Mouse (Mus musculus) kidney, embryonic 16.5 days (tissue): ENCODE results near the gene Mettl5. TPM values are rescaled to one million over a fixed set of nuclear protein-coding genes. Genes with fewer than 3 reads are reported as not detected.

Experiments used
- ATAC-seq: fragments of 200-750 bp; cut with Nextera tagmentation; 2 replicates; pipeline ENCODE4 v1.8.0; 2017; ENCODE audit warnings: moderate TSS enrichment; ENCODE audit not compliant: low FRiP score, low TSS enrichment
- H3K27ac ChIP-seq: fragments of 300-500 bp; sonication (generic); 2 replicates; pipeline ENCODE4 v1.5.1; 2014; ENCODE audit warnings: low read length
- H3K27me3 ChIP-seq: fragments of 300-500 bp; sonication (generic); 2 replicates; pipeline ENCODE4 v1.6.1; 2014; ENCODE audit warnings: low read length, control low read depth, mixed read lengths; ENCODE audit not compliant: insufficient read depth
- H3K36me3 ChIP-seq: fragments of 300-500 bp; sonication (generic); 2 replicates; pipeline ENCODE4 v1.6.1; 2014; ENCODE audit warnings: low read length, control low read depth, mixed read lengths; ENCODE audit not compliant: insufficient read depth
- H3K4me1 ChIP-seq: fragments of 300-500 bp; sonication (generic); 2 replicates; pipeline ENCODE4 v1.6.1; 2014; ENCODE audit warnings: low read length, control low read depth, mixed read lengths; ENCODE audit not compliant: insufficient read depth
- H3K4me2 ChIP-seq: fragments of 300-500 bp; sonication (generic); replicated peaks from 2 replicates; pipeline ENCODE4 v1.6.1; 2014; ENCODE audit warnings: low read depth, low read length
- H3K4me3 ChIP-seq: fragments of 300-500 bp; sonication (generic); 2 replicates; pipeline ENCODE4 v1.5.1; 2014; ENCODE audit warnings: mild to moderate bottlenecking, low read length
- H3K9ac ChIP-seq: fragments of 300-500 bp; sonication (generic); replicated peaks from 2 replicates; pipeline ENCODE4 v1.6.1; 2014; ENCODE audit warnings: low read length
- H3K9me3 ChIP-seq: fragments of 300-500 bp; sonication (generic); 2 replicates; pipeline ENCODE4 v1.6.1; 2016; ENCODE audit warnings: low read length, control low read depth
- WGBS: fragments of 180-500 bp; shearing (Covaris S2); extraction: QIAGEN DNeasy Blood & Tissue Kit; methylation state at CpG from one replicate; pipeline ENCODE4 v1.1.7; 2014; 5-methylcytosine and 5-hydroxymethylcytosine counted together
- polyA plus RNA-seq: library from polyadenylated mRNA; unstranded; fragments of >200 nt; fragmentation: Nextera tagmentation; extraction: Ambion mirVana; gene quantifications from 2 replicates; pipeline ENCODE4 v1.2.1, GENCODE M21; 2015

The Mettl5 gene
- polyA plus RNA-seq, 1 experiment from 2014 or later: 38.3 TPM

DNA sequence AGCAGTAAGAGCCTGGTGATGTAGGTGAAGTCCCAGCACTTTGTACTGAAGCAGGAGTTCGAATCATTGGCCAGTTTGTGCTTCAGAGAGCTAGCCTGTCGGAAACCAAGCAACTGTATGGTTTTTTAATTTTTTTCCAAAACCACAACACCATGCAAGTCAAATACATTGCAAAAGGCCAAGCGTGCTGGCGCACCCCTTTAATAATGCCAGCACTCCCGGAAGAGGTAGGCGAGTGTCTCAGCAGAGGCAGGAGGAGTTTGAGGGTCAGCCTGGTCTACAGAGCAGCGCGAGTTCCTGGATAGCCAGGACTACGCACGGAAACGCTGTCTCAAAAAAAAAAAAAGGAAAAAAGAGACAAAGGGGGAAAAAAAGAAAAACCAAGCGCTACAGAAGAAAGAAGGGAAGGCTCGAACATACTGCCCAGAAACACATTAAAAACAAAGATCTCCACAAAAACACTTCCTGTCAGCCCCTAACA lies 24.4 kb downstream of the Mettl5 start:
- Histone ChIP-seq H3K4me1 (peaks cover 12% of the 10 kb centered on the region; the same call in 1 of the 2 replicates), H3K4me2 (peak overlapping the region; percentile 66), H3K27ac (peak overlapping the region; percentile 94), H3K9me3 (no peaks in the 10 kb centered on the region), H3K27me3 (no peaks in the 10 kb centered on the region), H3K4me3 (peak overlapping the region; percentile 100), H3K36me3 (0 out of 2 replicates have a peak, but pooled peaks cover 5% of the 10 kb centered on the region), H3K9ac (peak overlapping the region; percentile 100)
- 11% methylated on average over 13 of the region's 13 CpGs for WGBS
- peak; percentile 43; the same call in 1 of the 2 replicates for ATAC-seq

DNA sequence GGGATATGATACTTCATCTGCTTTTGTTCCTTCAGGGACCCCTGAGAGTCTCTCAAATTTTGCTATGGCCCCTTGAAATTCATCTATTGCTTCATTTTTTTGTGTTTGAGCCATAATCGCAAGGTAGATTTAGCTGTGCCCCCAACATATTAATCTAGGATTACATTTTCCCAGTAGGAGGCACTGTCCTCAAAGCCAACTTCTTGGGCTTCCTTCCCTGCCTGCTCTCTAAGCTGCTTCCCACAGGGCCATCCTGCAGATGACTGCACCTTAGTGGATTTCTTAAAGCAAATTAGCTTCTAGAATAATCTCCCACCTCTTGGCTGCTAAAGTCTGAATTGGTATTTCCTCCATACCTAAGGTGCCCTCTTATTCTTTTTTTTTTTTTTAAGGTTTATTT lies 27.5 kb downstream of the Mettl5 start:
- H3K27me3 ChIP-seq: no peaks in the 10 kb centered on the region
- no peaks in the 10 kb centered on the region for H3K9me3 ChIP-seq
- ATAC-seq: no peak
- H3K4me1 ChIP-seq: 0 out of 2 replicates have a peak, but pooled peaks cover 2% of the 10 kb centered on the region
- WGBS: 81% methylated on average over 1 of the region's 1 CpGs
- no peaks in the 10 kb centered on the region for H3K36me3 ChIP-seq
- no peak overlapping the region for H3K27ac ChIP-seq
- H3K9ac ChIP-seq: no peak overlapping the region
- H3K4me3 ChIP-seq: no peak overlapping the region
- no peak overlapping the region for H3K4me2 ChIP-seq

DNA sequence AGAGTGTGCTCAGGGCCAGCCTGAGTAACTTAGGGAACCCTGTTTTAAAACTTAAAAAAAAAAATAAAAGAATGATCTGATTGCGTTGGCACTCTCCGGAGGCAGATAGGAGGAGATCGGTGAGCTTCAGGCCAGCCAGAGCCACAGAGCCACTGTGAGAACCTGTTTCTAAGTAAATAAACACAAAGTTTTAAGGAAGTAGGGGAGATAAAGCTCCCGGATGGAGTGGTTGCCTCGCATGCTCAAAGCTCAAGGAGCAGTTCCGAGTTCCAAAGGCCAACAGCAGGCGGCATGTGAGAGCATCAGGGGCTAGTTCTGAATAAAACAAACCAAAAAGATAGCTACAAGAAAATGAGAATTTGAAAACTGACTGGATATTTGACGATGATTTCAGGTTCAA lies 29.0 kb downstream of the Mettl5 start:
- no peak overlapping the region for H3K27ac ChIP-seq
- H3K4me3 ChIP-seq: no peak overlapping the region
- ATAC-seq: no peak
- no peak overlapping the region for H3K9ac ChIP-seq
- H3K4me2 ChIP-seq: no peak overlapping the region
- H3K4me1 ChIP-seq: no peaks in the 10 kb centered on the region
- H3K36me3 ChIP-seq: no peaks in the 10 kb centered on the region
- no peaks in the 10 kb centered on the region for H3K27me3 ChIP-seq
- 51% methylated on average over 8 of the region's 8 CpGs for WGBS
- H3K9me3 ChIP-seq: no peaks in the 10 kb centered on the region

DNA sequence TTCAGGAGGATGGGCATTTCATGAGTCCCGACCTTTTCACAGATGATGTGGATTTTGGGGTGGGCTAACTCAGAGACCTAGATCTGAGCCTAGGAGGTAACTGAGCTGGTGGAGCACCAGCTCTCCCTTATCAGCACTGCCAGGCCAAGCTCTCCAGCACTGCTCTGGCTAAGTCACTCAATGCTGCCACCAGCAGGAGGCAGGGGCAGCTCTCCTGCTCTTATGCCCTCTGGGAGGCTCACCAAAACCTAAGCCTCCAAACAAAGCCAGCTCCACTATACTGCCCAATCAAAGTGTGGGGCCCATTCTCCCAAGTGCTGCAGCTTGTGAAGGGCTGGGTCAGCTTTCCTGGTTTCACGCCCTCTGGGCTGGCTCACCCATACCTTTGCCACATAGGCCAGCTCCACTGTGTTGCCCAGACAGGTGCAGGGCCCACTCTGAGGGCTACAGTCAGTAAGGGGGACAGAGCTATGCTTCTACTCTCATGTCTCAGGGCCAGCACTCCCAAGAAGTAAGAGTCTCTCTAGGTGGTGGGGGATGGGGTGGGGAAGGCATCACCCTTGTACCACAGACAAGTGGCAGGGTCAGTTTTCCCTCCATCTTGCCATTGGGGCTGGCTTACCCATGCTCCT lies 33.9 kb downstream of the Mettl5 start:
- Histone ChIP-seq H3K36me3 (no peaks in the 10 kb centered on the region), H3K4me1 (no peaks in the 10 kb centered on the region), H3K9me3 (no peaks in the 10 kb centered on the region), H3K27me3 (no peaks in the 10 kb centered on the region), H3K27ac (no peak overlapping the region), H3K4me2 (no peak overlapping the region), H3K9ac (no peak overlapping the region), H3K4me3 (no peak overlapping the region)
- ATAC-seq: no peak
- 54% methylated on average over 2 of the region's 2 CpGs for WGBS

DNA sequence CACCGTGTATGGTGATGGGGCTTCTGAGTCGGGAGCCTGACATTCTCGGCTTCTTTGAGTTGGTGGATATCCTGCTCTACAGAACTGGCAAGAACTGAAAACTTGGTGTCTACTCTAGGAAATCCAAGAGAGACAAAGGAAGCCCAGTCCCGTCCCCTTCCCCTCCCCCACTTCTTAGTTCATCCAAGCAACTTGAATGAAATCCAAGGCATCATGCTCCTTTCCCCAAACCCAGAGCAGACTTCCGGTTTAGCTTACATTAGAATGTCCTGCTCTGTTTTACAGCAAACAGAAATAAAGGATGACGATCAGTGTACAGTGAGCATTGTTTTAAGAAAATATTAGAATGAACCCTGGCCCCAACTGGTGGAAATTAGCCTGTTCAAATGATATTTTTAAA lies 36.2 kb downstream of the Mettl5 start:
- 70% methylated on average over 6 of the region's 6 CpGs for WGBS
- Histone ChIP-seq H3K9me3 (no peaks in the 10 kb centered on the region), H3K4me1 (no peaks in the 10 kb centered on the region), H3K27ac (0 out of 2 replicates have a peak overlapping the region, but pooled peaks have one; percentile 39), H3K4me3 (no peak overlapping the region), H3K9ac (no peak overlapping the region), H3K36me3 (no peaks in the 10 kb centered on the region), H3K27me3 (no peaks in the 10 kb centered on the region), H3K4me2 (no peak overlapping the region)
- no peak for ATAC-seq

DNA sequence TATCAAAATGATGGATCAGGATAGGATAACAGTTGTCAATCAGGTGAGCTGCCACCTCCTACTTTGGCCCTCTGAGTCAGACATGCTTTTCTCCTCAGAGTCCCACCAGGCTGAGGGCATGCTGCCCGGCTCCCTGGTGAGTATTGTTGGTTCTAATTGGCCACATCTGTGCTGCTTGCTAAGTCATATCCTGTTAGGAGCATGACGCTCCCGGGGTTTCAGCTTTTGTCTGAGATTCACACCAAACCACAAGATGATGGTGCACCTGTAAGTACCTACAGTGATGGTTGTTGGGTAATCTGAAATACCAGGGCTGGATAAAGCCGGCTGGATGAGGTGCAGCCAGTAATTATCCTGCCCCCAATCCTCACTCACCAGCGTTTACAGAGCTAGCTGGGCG lies 45.2 kb downstream of the Mettl5 start:
- no peaks in the 10 kb centered on the region for H3K27me3 ChIP-seq
- peaks cover 7% of the 10 kb centered on the region; the same call in 1 of the 2 replicates for H3K36me3 ChIP-seq
- no peak overlapping the region for H3K4me2 ChIP-seq
- no peak overlapping the region for H3K9ac ChIP-seq
- ATAC-seq: no peak
- no peak overlapping the region for H3K4me3 ChIP-seq
- WGBS: 51% methylated on average over 6 of the region's 6 CpGs
- no peaks in the 10 kb centered on the region for H3K9me3 ChIP-seq
- no peak overlapping the region for H3K27ac ChIP-seq
- H3K4me1 ChIP-seq: no peaks in the 10 kb centered on the region

DNA sequence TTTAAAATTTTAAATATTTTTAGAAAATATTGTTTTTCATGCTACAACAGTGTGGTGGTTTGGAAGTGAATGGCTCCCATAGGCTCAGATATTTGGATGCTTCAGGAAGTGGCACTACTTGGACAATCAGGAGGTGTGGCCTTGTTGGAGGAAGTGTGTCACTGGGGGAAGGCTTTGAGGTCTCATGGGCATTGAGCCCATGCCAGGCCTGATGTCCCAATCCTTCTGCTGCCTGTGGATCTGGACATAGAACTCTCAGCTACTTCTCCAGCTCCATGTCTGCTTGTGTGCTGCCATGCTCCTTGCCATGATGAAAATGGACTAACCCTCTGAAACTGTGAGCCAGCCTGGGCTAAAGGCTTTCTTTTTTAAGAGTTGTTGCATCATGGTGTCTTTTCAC lies 46.7 kb downstream of the Mettl5 start:
- Histone ChIP-seq H3K4me3 (no peak overlapping the region), H3K9me3 (no peaks in the 10 kb centered on the region), H3K4me2 (no peak overlapping the region), H3K36me3 (peaks cover 16% of the 10 kb centered on the region), H3K27me3 (no peaks in the 10 kb centered on the region), H3K4me1 (no peaks in the 10 kb centered on the region), H3K9ac (no peak overlapping the region), H3K27ac (no peak overlapping the region)
- no peak for ATAC-seq

DNA sequence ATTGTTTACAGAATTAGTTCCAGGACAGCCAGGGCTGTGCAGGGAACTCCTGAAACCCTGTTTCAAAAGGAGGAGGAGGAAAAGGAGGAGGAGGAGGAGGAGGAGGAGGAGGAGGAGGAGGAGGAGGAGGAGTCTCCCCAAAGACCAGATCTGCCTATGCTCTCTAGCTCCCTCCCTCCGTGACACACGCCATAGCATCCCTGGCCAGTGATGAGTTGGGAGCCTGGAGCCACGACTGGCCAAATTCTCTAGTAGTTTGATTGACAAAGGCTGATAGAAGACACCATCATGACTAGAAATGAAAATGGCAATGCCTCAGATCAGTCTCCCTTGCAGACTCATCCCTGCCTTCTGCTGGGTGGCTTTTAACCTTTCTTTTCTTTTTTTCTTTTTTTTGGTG lies 47.4 kb downstream of the Mettl5 start:
- H3K27me3 ChIP-seq: no peaks in the 10 kb centered on the region
- H3K9me3 ChIP-seq: no peaks in the 10 kb centered on the region
- H3K36me3 ChIP-seq: peaks cover 23% of the 10 kb centered on the region
- ATAC-seq: no peak
- H3K4me1 ChIP-seq: no peaks in the 10 kb centered on the region
- H3K4me2 ChIP-seq: no peak overlapping the region
- H3K27ac ChIP-seq: no peak overlapping the region
- H3K4me3 ChIP-seq: no peak overlapping the region
- 41% methylated on average over 3 of the region's 3 CpGs for WGBS
- no peak overlapping the region for H3K9ac ChIP-seq

DNA sequence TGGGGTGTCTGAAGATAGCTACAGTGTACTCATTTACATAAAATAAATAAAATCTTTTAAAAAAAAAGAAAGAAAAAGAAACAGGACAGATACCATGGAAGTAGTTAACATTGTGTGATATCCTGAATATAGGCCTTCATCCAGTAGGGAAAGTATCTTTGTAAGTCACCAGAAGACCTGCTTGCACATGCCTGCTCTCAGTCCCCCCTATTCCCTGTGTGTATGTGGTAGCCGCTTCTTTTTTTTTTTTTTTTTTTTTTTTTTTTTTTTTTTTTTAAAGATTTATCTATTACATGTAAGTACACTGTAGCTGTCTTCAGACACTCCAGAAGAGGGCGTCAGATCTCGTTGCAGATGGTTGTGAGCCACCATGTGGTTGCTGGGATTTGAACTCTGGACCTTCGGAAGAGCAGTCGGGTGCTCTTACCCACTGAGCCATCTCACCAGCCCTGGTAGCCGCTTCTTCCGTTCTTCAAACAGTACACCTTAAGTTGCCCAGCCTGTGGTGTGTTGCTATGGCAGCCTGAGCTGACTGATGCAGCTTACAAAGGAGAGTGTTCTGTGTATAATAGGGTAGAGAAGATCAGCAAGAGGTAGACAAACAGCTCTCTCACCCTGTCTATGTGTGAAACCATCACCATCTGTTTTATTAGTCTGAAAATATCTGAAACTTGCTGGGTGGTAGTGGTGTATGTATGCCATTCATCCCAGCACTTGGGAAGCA lies 48.0 kb downstream of the Mettl5 start:
- H3K4me1 ChIP-seq: no peaks in the 10 kb centered on the region
- ATAC-seq: no peak
- H3K27ac ChIP-seq: no peak overlapping the region
- no peaks in the 10 kb centered on the region for H3K27me3 ChIP-seq
- H3K9me3 ChIP-seq: no peaks in the 10 kb centered on the region
- no peak overlapping the region for H3K9ac ChIP-seq
- H3K4me2 ChIP-seq: no peak overlapping the region
- H3K36me3 ChIP-seq: peaks cover 24% of the 10 kb centered on the region
- 93% methylated on average over 7 of the region's 7 CpGs for WGBS
- no peak overlapping the region for H3K4me3 ChIP-seq

DNA sequence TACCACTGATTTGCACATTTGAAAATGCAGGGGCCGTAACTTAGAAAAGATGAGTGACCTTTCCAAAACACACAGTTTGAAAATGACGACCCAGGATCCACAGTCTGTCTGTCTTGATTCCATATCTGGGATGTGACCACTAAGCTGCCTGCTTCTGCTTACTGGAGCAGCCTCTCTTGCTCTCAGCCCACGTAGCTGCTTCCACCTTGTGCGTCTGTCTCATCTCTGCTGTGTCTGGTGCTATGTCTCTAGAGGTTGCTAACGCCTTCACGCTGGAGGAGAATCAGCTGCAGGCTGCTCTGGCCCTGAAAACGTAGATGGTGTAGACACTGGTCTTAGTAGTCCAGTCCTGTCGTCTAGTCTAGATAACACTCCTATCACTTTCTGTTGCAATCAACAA lies 55.3 kb downstream of the Mettl5 start:
- no peak overlapping the region for H3K9ac ChIP-seq
- no peak overlapping the region for H3K4me2 ChIP-seq
- peaks cover 6% of the 10 kb centered on the region; the same call in 1 of the 2 replicates for H3K4me1 ChIP-seq
- no peaks in the 10 kb centered on the region for H3K27me3 ChIP-seq
- H3K36me3 ChIP-seq: peaks cover 46% of the 10 kb centered on the region
- no peaks in the 10 kb centered on the region for H3K9me3 ChIP-seq
- WGBS: 90% methylated on average over 8 of the region's 8 CpGs
- no peak overlapping the region for H3K4me3 ChIP-seq
- no peak for ATAC-seq
- H3K27ac ChIP-seq: no peak overlapping the region
